Mouse (Mus musculus): ENCODE measurements around the gene Lrfn1. TPM values are rescaled to one million over a fixed set of nuclear protein-coding genes. Genes with fewer than 3 reads are reported as not detected.
A peak's percentile ranks its signal among the peaks of the same experiment; 100 is the strongest.
"Not testable (repeated sequence)": the region's sequence is repeated elsewhere in the genome, so short reads cannot be mapped to it uniquely, and the experiment has no call there.

Gene Lrfn1
- polyA plus RNA-seq, 1 experiment from 2014 or later = 2.7 TPM

DNA sequence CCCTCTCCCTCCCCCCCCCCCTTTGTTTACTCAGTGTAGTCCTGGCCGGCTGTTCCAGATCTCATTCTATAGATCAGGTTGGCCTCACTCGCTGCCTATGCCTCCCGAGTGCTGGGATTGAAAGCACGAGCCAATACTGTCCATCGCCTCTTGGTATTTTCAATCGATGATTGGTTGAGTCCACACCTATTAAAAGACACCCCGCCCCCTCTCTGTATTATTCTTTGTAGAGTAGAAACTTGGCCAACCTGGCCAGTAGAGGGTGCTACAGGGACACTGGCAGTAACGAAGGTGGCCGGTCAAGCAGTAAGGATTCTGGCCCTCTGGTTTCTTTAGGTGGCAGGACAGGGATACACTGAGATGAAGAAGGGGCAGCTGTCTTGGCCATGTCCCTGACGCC, 38.6 kb downstream of the Lrfn1 start:
- 2% methylated on average over 10 of the region's 10 CpGs for WGBS
- Histone ChIP-seq H3K27me3 (replicated peaks) (no peaks in the 10 kb centered on the region), H3K27ac (no peak overlapping the region), H3K4me2 (replicated peaks) (peak overlapping the region; percentile 36), H3K9ac (no peak overlapping the region), H3K4me1 (replicated peaks) (peaks cover 5% of the 10 kb centered on the region), H3K36me3 (no peaks in the 10 kb centered on the region), H3K4me3 (replicated peaks) (no peak overlapping the region), H3K9me3 (no peaks in the 10 kb centered on the region)
- peak; percentile 82 for ATAC-seq

DNA sequence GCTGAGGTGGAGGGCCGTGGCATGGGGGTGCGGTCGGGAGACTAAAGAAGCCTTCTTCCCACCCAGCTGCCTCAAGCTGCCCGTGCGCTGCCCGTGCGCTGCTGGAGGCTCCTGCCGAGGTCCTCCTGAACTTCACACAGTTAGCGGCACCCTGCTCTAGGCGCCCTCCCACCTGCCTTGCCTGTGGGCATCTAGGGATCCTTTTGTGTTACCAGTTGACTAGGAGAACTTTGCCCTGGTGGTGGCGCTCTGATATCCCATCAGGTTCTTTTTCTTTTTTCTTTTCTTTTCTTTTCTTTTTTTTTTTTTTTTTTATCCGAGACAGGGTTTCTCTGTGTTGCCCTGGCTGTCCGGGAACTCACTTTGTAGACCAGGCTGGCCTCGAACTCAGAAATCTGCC, 39.1 kb downstream of the Lrfn1 start:
- Histone ChIP-seq H3K4me3 (replicated peaks) (no peak overlapping the region), H3K27ac (no peak overlapping the region)
- ATAC-seq = 0 out of 2 replicates have a peak, but pooled peaks have one; percentile 21

DNA sequence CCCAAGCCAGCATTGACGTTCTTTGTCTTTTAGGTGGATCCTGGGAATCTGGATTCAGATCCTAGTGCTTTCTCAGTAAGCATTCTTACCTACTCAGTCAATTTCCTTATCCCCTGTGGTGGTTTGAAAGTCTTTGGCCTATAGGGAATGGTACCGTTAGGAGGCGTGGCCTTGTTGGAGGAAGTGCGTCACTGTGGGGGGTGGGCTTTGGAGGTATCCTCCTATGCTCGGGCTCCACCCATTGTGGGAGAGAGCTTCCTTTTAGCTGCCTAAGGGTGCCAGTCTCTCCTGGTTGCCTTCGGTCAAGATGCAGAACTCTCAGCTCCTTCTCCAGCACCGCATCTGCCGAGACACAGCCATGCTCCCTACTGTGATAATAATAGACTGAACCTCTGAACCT, 40.5 kb downstream of the Lrfn1 start:
- no peak for ATAC-seq
- WGBS = 83% methylated on average over 8 of the region's 8 CpGs
- no peak overlapping the region for H3K4me2 ChIP-seq (replicated peaks)

More for the DNA sequence above, 39.1 kb downstream of the Lrfn1 start:
- Histone ChIP-seq H3K9me3 (no peaks in the 10 kb centered on the region), H3K27me3 (replicated peaks) (no peaks in the 10 kb centered on the region), H3K4me1 (replicated peaks) (peaks cover 5% of the 10 kb centered on the region), H3K4me2 (replicated peaks) (peak overlapping the region; percentile 36), H3K36me3 (no peaks in the 10 kb centered on the region), H3K9ac (no peak overlapping the region)
- WGBS = 32% methylated on average over 14 of the region's 14 CpGs

DNA sequence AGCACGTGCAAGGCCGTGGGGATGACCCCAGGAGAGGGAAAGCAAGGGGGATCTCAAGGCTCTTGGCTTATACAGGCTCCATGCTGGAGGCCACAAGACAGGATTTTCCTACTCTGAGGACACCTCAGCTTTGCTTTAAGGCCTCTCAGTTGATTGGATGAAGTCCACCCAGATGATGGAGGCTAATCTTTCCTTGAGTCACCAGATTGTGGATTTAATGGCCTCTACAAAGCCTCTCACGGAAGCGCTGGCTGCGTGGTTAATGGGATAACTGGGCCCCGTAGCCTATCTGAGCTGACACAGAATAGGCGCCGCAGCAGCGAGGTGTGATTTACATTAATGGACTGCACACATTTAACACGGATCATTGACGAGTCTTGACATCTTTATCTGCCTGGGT, 43.6 kb downstream of the Lrfn1 start:
- no peak for ATAC-seq

More for the DNA sequence above, 40.5 kb downstream of the Lrfn1 start:
- Histone ChIP-seq H3K36me3 (no peaks in the 10 kb centered on the region), H3K27ac (no peak overlapping the region), H3K9me3 (no peaks in the 10 kb centered on the region), H3K4me3 (replicated peaks) (no peak overlapping the region), H3K27me3 (replicated peaks) (no peaks in the 10 kb centered on the region), H3K9ac (no peak overlapping the region), H3K4me1 (replicated peaks) (peaks cover 5% of the 10 kb centered on the region)

DNA sequence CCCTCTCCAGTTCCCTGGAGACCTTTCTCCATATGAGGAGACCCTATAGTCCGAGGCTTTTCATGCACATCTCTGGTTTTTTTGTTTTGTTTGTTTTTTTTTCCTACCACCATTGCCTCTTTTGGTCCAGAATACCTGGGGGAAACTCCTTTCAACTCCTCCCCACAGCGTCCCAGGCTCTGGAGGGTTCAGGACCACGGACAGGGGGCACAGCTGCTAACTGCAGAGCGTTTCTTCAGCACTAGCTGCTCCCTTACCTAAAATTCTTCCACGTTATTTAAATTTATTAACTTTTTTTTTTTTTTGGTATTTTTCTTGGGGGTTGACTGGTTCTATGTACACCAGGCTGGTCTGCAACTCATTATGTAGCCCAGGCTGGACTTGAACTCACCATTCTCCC, 53.8 kb downstream of the Lrfn1 start:
- no peaks in the 10 kb centered on the region for H3K27me3 ChIP-seq (replicated peaks)
- 5% methylated on average over 5 of the region's 5 CpGs for WGBS
- ATAC-seq = no peak

More for the DNA sequence above, 43.6 kb downstream of the Lrfn1 start:
- H3K27me3 ChIP-seq (replicated peaks) = no peaks in the 10 kb centered on the region
- H3K9ac ChIP-seq = no peak overlapping the region
- 69% methylated on average over 11 of the region's 11 CpGs for WGBS
- H3K4me2 ChIP-seq (replicated peaks) = no peak overlapping the region
- no peaks in the 10 kb centered on the region for H3K36me3 ChIP-seq
- no peak overlapping the region for H3K4me3 ChIP-seq (replicated peaks)
- H3K9me3 ChIP-seq = no peaks in the 10 kb centered on the region
- H3K27ac ChIP-seq = no peak overlapping the region
- H3K4me1 ChIP-seq (replicated peaks) = no peaks in the 10 kb centered on the region

DNA sequence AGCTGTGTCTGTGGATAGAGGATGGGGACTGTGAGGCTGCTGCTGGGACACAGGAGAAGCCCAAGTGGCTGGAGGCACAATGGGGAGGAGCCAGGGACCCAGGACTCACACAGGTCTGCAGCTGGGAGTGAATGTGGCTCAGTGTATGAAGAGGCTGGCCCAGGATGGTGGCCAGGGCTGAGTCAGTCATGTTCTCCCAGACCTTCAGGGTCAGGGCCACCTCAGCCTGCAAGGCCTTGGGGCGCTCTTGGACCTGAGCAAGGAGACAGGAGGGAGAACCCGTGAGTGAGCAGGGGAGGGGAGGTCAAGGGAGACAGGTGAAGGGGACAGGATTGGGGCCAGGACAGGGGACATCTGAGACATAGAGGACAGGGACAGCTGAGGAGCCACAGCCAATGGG, 57.3 kb downstream of the Lrfn1 start:
- 70% methylated on average over 2 of the region's 2 CpGs for WGBS
- not testable (repeated sequence) for ATAC-seq; H3K27me3 ChIP-seq (replicated peaks); H3K4me2 ChIP-seq (replicated peaks); H3K9me3 ChIP-seq; H3K4me1 ChIP-seq (replicated peaks); H3K27ac ChIP-seq; H3K36me3 ChIP-seq; H3K9ac ChIP-seq; H3K4me3 ChIP-seq (replicated peaks)

More for the DNA sequence above, 53.8 kb downstream of the Lrfn1 start:
- no peaks in the 10 kb centered on the region for H3K4me1 ChIP-seq (replicated peaks)
- H3K4me3 ChIP-seq (replicated peaks) = no peak overlapping the region
- H3K9me3 ChIP-seq = no peaks in the 10 kb centered on the region
- H3K36me3 ChIP-seq = no peaks in the 10 kb centered on the region
- no peak overlapping the region for H3K27ac ChIP-seq
- no peak overlapping the region for H3K4me2 ChIP-seq (replicated peaks)
- H3K9ac ChIP-seq = no peak overlapping the region

DNA sequence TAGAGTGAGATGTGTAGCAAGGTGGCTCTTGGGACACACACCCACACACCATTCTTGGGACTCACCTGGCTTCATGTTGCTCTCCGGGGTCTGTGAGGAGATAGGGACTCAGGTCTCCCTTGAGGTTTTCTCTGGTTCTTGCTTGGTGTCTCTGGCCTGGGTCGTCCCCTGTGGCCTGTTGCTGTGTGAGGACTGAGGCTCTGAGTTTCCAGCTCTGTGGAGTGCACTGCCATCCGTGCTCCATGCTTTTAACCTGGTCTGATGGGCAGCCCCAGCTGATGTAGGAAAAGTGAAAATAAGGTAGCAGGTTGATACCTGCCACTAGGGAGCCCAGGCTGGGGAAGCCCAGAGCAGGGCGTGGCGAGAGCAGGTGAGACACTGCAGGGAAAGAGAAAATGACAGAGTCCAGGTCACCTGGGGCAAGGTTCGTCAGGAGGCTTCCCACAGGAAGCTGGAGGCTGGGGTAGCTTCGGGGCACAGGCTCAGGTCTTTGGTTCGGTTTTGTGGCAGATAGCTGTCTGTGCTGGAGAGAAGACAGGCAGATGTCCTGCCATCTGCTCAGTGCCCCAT, 58.7 kb downstream of the Lrfn1 start, which contains the start of gene Ifnl2:
Gene Ifnl2, minus strand, starts transcription at position 51 of the 570 bp plus-strand sequence.
- H3K9me3 ChIP-seq; H3K27me3 ChIP-seq (replicated peaks); H3K4me1 ChIP-seq (replicated peaks); H3K36me3 ChIP-seq; H3K4me3 ChIP-seq (replicated peaks); H3K4me2 ChIP-seq (replicated peaks); H3K9ac ChIP-seq; H3K27ac ChIP-seq: not testable (repeated sequence)
- WGBS = 55% methylated on average over 8 of the region's 8 CpGs
- peak; percentile 41 for ATAC-seq

DNA sequence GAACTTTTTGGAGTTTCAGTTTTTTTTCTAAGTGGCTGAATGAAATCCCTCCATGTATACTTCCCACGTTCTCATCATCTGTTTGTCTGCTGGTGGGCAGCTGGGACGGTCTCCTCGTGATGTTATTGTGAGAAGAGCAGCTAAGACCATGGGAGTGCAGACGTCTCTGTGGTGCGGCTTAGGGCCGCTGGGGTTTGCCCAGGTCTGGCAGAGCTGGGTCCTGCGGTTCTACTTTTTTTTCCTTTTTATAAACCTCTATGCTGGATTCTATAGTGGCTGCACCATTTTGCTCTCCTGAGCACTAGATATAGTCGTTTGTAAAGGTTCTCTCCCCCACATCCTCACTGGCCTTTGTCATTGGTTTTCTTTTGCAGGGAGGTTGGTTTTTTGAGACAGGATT, 59.7 kb downstream of the Lrfn1 start:
- Histone ChIP-seq H3K36me3 (no peaks in the 10 kb centered on the region), H3K4me1 (replicated peaks) (no peaks in the 10 kb centered on the region), H3K9me3 (no peaks in the 10 kb centered on the region), H3K4me3 (replicated peaks) (no peak overlapping the region), H3K9ac (no peak overlapping the region), H3K27me3 (replicated peaks) (no peaks in the 10 kb centered on the region), H3K27ac (no peak overlapping the region), H3K4me2 (replicated peaks) (no peak overlapping the region)
- WGBS = 68% methylated on average over 8 of the region's 8 CpGs
- ATAC-seq = no peak

Other genes starting within 250 kb of the Lrfn1 start
- 4.5 and 7.2 TPM in 2 replicates for gene Eid2, start 184.1 kb upstream of the Lrfn1 start, polyA plus RNA-seq (2015; fragmentation: Nextera tagmentation; extraction: Ambion mirVana)
- 8.1 and 9.4 TPM in 2 replicates for gene Eid2b, start 174.2 kb upstream of the Lrfn1 start, polyA plus RNA-seq (2015; fragmentation: Nextera tagmentation; extraction: Ambion mirVana)
- gene Selenov, start 160.8 kb upstream of the Lrfn1 start, polyA plus RNA-seq (2015; fragmentation: Nextera tagmentation; extraction: Ambion mirVana) = 0.18 TPM in 1 of 2 replicates, not detected in the other
- gene Dll3, start 149.7 kb upstream of the Lrfn1 start, polyA plus RNA-seq (2015; fragmentation: Nextera tagmentation; extraction: Ambion mirVana) = 5.7 and 6.0 TPM in 2 replicates
- 165 and 169 TPM in 2 replicates for gene Timm50, start 139.9 kb upstream of the Lrfn1 start, polyA plus RNA-seq (2015; fragmentation: Nextera tagmentation; extraction: Ambion mirVana)
- gene Supt5, start 113.2 kb upstream of the Lrfn1 start, polyA plus RNA-seq (2015; fragmentation: Nextera tagmentation; extraction: Ambion mirVana) = 67.9 and 75.6 TPM in 2 replicates
- gene Rps16, start 101.3 kb upstream of the Lrfn1 start, polyA plus RNA-seq (2015; fragmentation: Nextera tagmentation; extraction: Ambion mirVana) = 1,085 and 1,147 TPM in 2 replicates
- 40.2 and 41.7 TPM in 2 replicates for gene Plekhg2, start 79.4 kb upstream of the Lrfn1 start, polyA plus RNA-seq (2015; fragmentation: Nextera tagmentation; extraction: Ambion mirVana)
- gene Zfp36, start 71.7 kb upstream of the Lrfn1 start, polyA plus RNA-seq (2015; fragmentation: Nextera tagmentation; extraction: Ambion mirVana) = 27.2 and 28.1 TPM in 2 replicates
- gene Med29, start 59.3 kb upstream of the Lrfn1 start, polyA plus RNA-seq (2015; fragmentation: Nextera tagmentation; extraction: Ambion mirVana) = 48.3 and 50.0 TPM in 2 replicates
- gene Paf1, start 59.0 kb upstream of the Lrfn1 start, polyA plus RNA-seq (2015; fragmentation: Nextera tagmentation; extraction: Ambion mirVana) = 70.8 and 78.9 TPM in 2 replicates
- 17.5 and 19.9 TPM in 2 replicates for gene Gmfg, start 14.5 kb upstream of the Lrfn1 start, polyA plus RNA-seq (2015; fragmentation: Nextera tagmentation; extraction: Ambion mirVana)
- not detected in 2 replicates for gene Ifnl2, start 58.5 kb downstream of the Lrfn1 start, polyA plus RNA-seq (2015; fragmentation: Nextera tagmentation; extraction: Ambion mirVana)
- not detected in 2 replicates for gene Ifnl3, start 70.9 kb downstream of the Lrfn1 start, polyA plus RNA-seq (2015; fragmentation: Nextera tagmentation; extraction: Ambion mirVana)
- gene Sycn, start 88.9 kb downstream of the Lrfn1 start, polyA plus RNA-seq (2015; fragmentation: Nextera tagmentation; extraction: Ambion mirVana) = 33.3 and 122 TPM in 2 replicates
- not detected in 2 replicates for gene Nccrp1, start 95.3 kb downstream of the Lrfn1 start, polyA plus RNA-seq (2015; fragmentation: Nextera tagmentation; extraction: Ambion mirVana)
- 18.9 and 19.5 TPM in 2 replicates for gene Samd4b, start 146.2 kb downstream of the Lrfn1 start, polyA plus RNA-seq (2015; fragmentation: Nextera tagmentation; extraction: Ambion mirVana)
- gene Pak4, start 146.2 kb downstream of the Lrfn1 start, polyA plus RNA-seq (2015; fragmentation: Nextera tagmentation; extraction: Ambion mirVana) = 51.7 and 53.1 TPM in 2 replicates
- 0.06 TPM in 1 of 2 replicates, not detected in the other for gene Acp7, start 179.4 kb downstream of the Lrfn1 start, polyA plus RNA-seq (2015; fragmentation: Nextera tagmentation; extraction: Ambion mirVana)
- 2.9 and 3.1 TPM in 2 replicates for gene Fbxo27, start 240.9 kb downstream of the Lrfn1 start, polyA plus RNA-seq (2015; fragmentation: Nextera tagmentation; extraction: Ambion mirVana)